Mouse (Mus musculus): ENCODE measurements around the gene Dock3. TPM values are rescaled to one million over a fixed set of nuclear protein-coding genes. Genes with fewer than 3 reads are reported as not detected.
"Not testable (repeated sequence)": the region's sequence is repeated elsewhere in the genome, so short reads cannot be mapped to it uniquely, and the experiment has no call there.

The Dock3 gene
- polyA plus RNA-seq, 1 experiment: 78.6 TPM

GRCm38 (mm10) chr9:107224597-107224996, 7.1 kb downstream of the Dock3 start:
- DNase-seq (ENCODE audit: low read depth): no peak
- TF ChIP-seq CTCF (IDR thresholded peaks at IDR 0.05; ENCODE audit: borderline replicate concordance, extremely low read depth, insufficient read depth, insufficient read length) (no peak), POLR2A (IDR thresholded peaks at IDR 0.05; ENCODE audit: borderline replicate concordance, extremely low read depth, insufficient read depth, insufficient read length, poor library complexity, severe bottlenecking) (no peak)

GRCm38 (mm10) chr9:107174831-107175230, 56.9 kb downstream of the Dock3 start:
- not testable (repeated sequence) for DNase-seq (ENCODE audit: low read depth)

GRCm38 (mm10) chr9:107165792-107166191, 65.9 kb downstream of the Dock3 start:
- TF ChIP-seq CTCF (IDR thresholded peaks at IDR 0.05; ENCODE audit: borderline replicate concordance, extremely low read depth, insufficient read depth, insufficient read length): no peak
- no peak for TF ChIP-seq POLR2A (IDR thresholded peaks at IDR 0.05; ENCODE audit: borderline replicate concordance, extremely low read depth, insufficient read depth, insufficient read length, poor library complexity, severe bottlenecking)
- DNase-seq (ENCODE audit: low read depth): no peak

GRCm38 (mm10) chr9:107164825-107165224, 66.9 kb downstream of the Dock3 start:
- DNase-seq (ENCODE audit: low read depth): peak; percentile 18
- TF ChIP-seq CTCF (IDR thresholded peaks at IDR 0.05; ENCODE audit: borderline replicate concordance, extremely low read depth, insufficient read depth, insufficient read length) (peak; percentile 30; the same call in 1 of the 2 replicates), POLR2A (IDR thresholded peaks at IDR 0.05; ENCODE audit: borderline replicate concordance, extremely low read depth, insufficient read depth, insufficient read length, poor library complexity, severe bottlenecking) (no peak)

GRCm38 (mm10) chr9:107156388-107156787, 75.3 kb downstream of the Dock3 start:
- not testable (repeated sequence) for DNase-seq (ENCODE audit: low read depth)

GRCm38 (mm10) chr9:107112791-107113190, 118.9 kb downstream of the Dock3 start:
- peak; percentile 2 for DNase-seq (ENCODE audit: low read depth)
- TF ChIP-seq CTCF (IDR thresholded peaks at IDR 0.05; ENCODE audit: borderline replicate concordance, extremely low read depth, insufficient read depth, insufficient read length) (no peak), POLR2A (IDR thresholded peaks at IDR 0.05; ENCODE audit: borderline replicate concordance, extremely low read depth, insufficient read depth, insufficient read length, poor library complexity, severe bottlenecking) (no peak)

GRCm38 (mm10) chr9:107112056-107112455, 119.7 kb downstream of the Dock3 start:
- TF ChIP-seq POLR2A (IDR thresholded peaks at IDR 0.05; ENCODE audit: borderline replicate concordance, extremely low read depth, insufficient read depth, insufficient read length, poor library complexity, severe bottlenecking) (no peak), CTCF (IDR thresholded peaks at IDR 0.05; ENCODE audit: borderline replicate concordance, extremely low read depth, insufficient read depth, insufficient read length) (no peak)
- no peak for DNase-seq (ENCODE audit: low read depth)

GRCm38 (mm10) chr9:107099487-107099886, 132.2 kb downstream of the Dock3 start:
- DNase-seq (ENCODE audit: low read depth): no peak
- no peak for TF ChIP-seq POLR2A (IDR thresholded peaks at IDR 0.05; ENCODE audit: borderline replicate concordance, extremely low read depth, insufficient read depth, insufficient read length, poor library complexity, severe bottlenecking)
- TF ChIP-seq CTCF (IDR thresholded peaks at IDR 0.05; ENCODE audit: borderline replicate concordance, extremely low read depth, insufficient read depth, insufficient read length): no peak

GRCm38 (mm10) chr9:107089451-107089850, 142.3 kb downstream of the Dock3 start:
- DNase-seq (ENCODE audit: low read depth): peak; percentile 6

GRCm38 (mm10) chr9:107087531-107087930, 144.2 kb downstream of the Dock3 start:
- TF ChIP-seq POLR2A (IDR thresholded peaks at IDR 0.05; ENCODE audit: borderline replicate concordance, extremely low read depth, insufficient read depth, insufficient read length, poor library complexity, severe bottlenecking): no peak
- TF ChIP-seq CTCF (IDR thresholded peaks at IDR 0.05; ENCODE audit: borderline replicate concordance, extremely low read depth, insufficient read depth, insufficient read length): no peak
- peak; percentile 55 for DNase-seq (ENCODE audit: low read depth)

- DNase-seq (ENCODE audit: low read depth): no peak
- TF ChIP-seq POLR2A (IDR thresholded peaks at IDR 0.05; ENCODE audit: borderline replicate concordance, extremely low read depth, insufficient read depth, insufficient read length, poor library complexity, severe bottlenecking): no peak
- TF ChIP-seq CTCF (IDR thresholded peaks at IDR 0.05; ENCODE audit: borderline replicate concordance, extremely low read depth, insufficient read depth, insufficient read length): no peak
Observed at GRCm38 (mm10) chr9:107037947-107038346, 193.8 kb downstream of the Dock3 start.

- DNase-seq (ENCODE audit: low read depth): peak; percentile 27
- TF ChIP-seq CTCF (IDR thresholded peaks at IDR 0.05; ENCODE audit: borderline replicate concordance, extremely low read depth, insufficient read depth, insufficient read length) (no peak), POLR2A (IDR thresholded peaks at IDR 0.05; ENCODE audit: borderline replicate concordance, extremely low read depth, insufficient read depth, insufficient read length, poor library complexity, severe bottlenecking) (no peak)
Observed at GRCm38 (mm10) chr9:107027586-107027985, 204.1 kb downstream of the Dock3 start.

- DNase-seq (ENCODE audit: low read depth): peak; percentile 3
- TF ChIP-seq POLR2A (IDR thresholded peaks at IDR 0.05; ENCODE audit: borderline replicate concordance, extremely low read depth, insufficient read depth, insufficient read length, poor library complexity, severe bottlenecking) (no peak), CTCF (IDR thresholded peaks at IDR 0.05; ENCODE audit: borderline replicate concordance, extremely low read depth, insufficient read depth, insufficient read length) (no peak)
Observed at GRCm38 (mm10) chr9:107009841-107010240, 221.9 kb downstream of the Dock3 start.

All from brain, embryonic 14.5 days (tissue).